In genomic region chr16:92445377-92445776, GRCm38 (mm10) we compare ENCODE assay signal across 8 mouse cellular contexts. TPM values are rescaled to one million over a fixed set of nuclear protein-coding genes. Genes with fewer than 3 reads are reported as not detected.
DNase-seq lines count a peak whose midpoint lies in the region; TF ChIP-seq lines count a peak whose summit lies in the region.

No protein-coding gene starts in this region.

- no peak overlapping the region for H3K9ac ChIP-seq in heart, adult 2 months (ENCODE audit: low read depth, low read length)

- DNase-seq in heart, adult 2 months = no peak
- DNase-seq in heart, postnatal 36 days = no peak
- DNase-seq in spleen, adult 2 months (ENCODE audit: low read depth in 1 of 2, low spot score in 2 of 2) = no peak
- DNase-seq in spleen, postnatal 36 days (ENCODE audit: low spot score in 2 of 2) = no peak
- peak; percentile 42 for DNase-seq in forelimb bud, embryonic 11.5 days (ENCODE audit: low read depth, low spot score)
- DNase-seq in skeletal muscle tissue, adult 2 months (ENCODE audit: low read depth, low spot score) = peak; percentile 36
- no peak for DNase-seq in gastrocnemius, adult 8-10 months (ENCODE audit: low spot score in 2 of 2)
- no peak for DNase-seq in cerebellum, postnatal 36 days

- no peaks in the 10 kb centered on the region for H3K36me3 ChIP-seq in heart, adult 2 months (ENCODE audit: control insufficient read depth, insufficient read depth, low read length)
- no peaks in the 10 kb centered on the region for H3K36me3 ChIP-seq in spleen, adult 2 months (ENCODE audit: control insufficient read depth, insufficient read depth, low read length)

- no peak overlapping the region for H3K4me3 ChIP-seq in heart, adult 2 months
- no peak overlapping the region for H3K4me3 ChIP-seq in spleen, adult 2 months (ENCODE audit: extremely low read depth, insufficient read depth, insufficient read length)

- no peak for TF ChIP-seq EP300 in heart, adult 2 months (IDR thresholded peaks at IDR 0.05; ENCODE audit: insufficient read depth, low read depth, low read length)

- TF ChIP-seq POLR2A in heart, adult 2 months (IDR thresholded peaks at IDR 0.05; ENCODE audit: insufficient read depth, low read depth, low read length) = no peak
- no peak for TF ChIP-seq POLR2A in spleen, adult 2 months (IDR thresholded peaks at IDR 0.05; ENCODE audit: low read depth, low read length)

- intact Hi-C loops in heart, adult 2 months (cut with DNase I) = loop anchor here (1.0 to 2.0 kb wide), 2 partner anchors 47 to 60 kb away; no protein-coding TSS in a partner anchor
- intact Hi-C loops in heart, postnatal 36 days (cut with DNase I) = loop anchor here (1.0 to 2.0 kb wide), 2 partner anchors 47 to 60 kb away; no protein-coding TSS in a partner anchor

- H3K79me2 ChIP-seq in heart, adult 2 months (replicated peaks; ENCODE audit: control insufficient read depth, insufficient read depth, low read length) = no peaks in the 10 kb centered on the region

- WGBS in heart, adult 2 months = 62% methylated on average over 10 of the region's 10 CpGs
- 64% methylated on average over 10 of the region's 10 CpGs for WGBS in spleen, adult 2 months

- peak; percentile 81 for TF ChIP-seq CTCF in heart, adult 2 months (IDR thresholded peaks at IDR 0.05)
- peak; percentile 26; the same call in 1 of the 2 replicates for TF ChIP-seq CTCF in spleen, adult 2 months (IDR thresholded peaks at IDR 0.05; ENCODE audit: extremely low read depth, insufficient read depth, insufficient read length, insufficient replicate concordance)

- H3K27me3 ChIP-seq in heart, adult 2 months (ENCODE audit: control insufficient read depth, insufficient read depth, low read length) = no peaks in the 10 kb centered on the region
- H3K27me3 ChIP-seq in spleen, adult 2 months (ENCODE audit: control insufficient read depth, insufficient read depth, low read length) = no peaks in the 10 kb centered on the region

- no peak overlapping the region for H3K27ac ChIP-seq in heart, adult 2 months
- no peak overlapping the region for H3K27ac ChIP-seq in spleen, adult 2 months (ENCODE audit: insufficient read depth, low read length)

- H3K4me1 ChIP-seq in heart, adult 2 months (ENCODE audit: control insufficient read depth, insufficient read depth, low read length) = peaks cover 16% of the 10 kb centered on the region
- peaks cover 3% of the 10 kb centered on the region; the same call in 1 of the 2 replicates for H3K4me1 ChIP-seq in spleen, adult 2 months (ENCODE audit: control insufficient read depth, insufficient read depth, insufficient read length)

RNA-seq across cellular contexts. Expression of gene Rcan1, which starts 25.3 kb away (rescaled TPM):
- 100 to 1,000 TPM in 1 of 2 experiments, 10 to 100 TPM in 1; 63.0 to 112 TPM for total RNA-seq in heart, adult 2 months (2021)
- 40.7 and 61.8 TPM in 2 replicates for polyA plus RNA-seq in heart, adult 2 months (2012; rRNA removed)
- 10 to 100 TPM; 50.8 to 99.4 TPM for total RNA-seq in heart, postnatal 36 days (2021)
- 6.4 and 8.7 TPM in 2 replicates for polyA plus RNA-seq in spleen, adult 2 months (2012; rRNA removed)
- 100 to 1,000 TPM in 1 of 4 experiments, 10 to 100 TPM in 3; 60.7 to 178 (median 77.4) TPM for total RNA-seq in gastrocnemius, adult 8-10 months (2022)

RNA-seq across cellular contexts. Expression of gene Clic6, which starts 40.2 kb away (rescaled TPM):
- under 1 TPM; 0.07 to 0.18 TPM for total RNA-seq in heart, adult 2 months (2021)
- 0.09 and 0.92 TPM in 2 replicates for polyA plus RNA-seq in heart, adult 2 months (2012; rRNA removed)
- under 1 TPM; 0.08 to 0.25 TPM for total RNA-seq in heart, postnatal 36 days (2021)
- polyA plus RNA-seq in spleen, adult 2 months (2012; rRNA removed) = 0.02 TPM in 2 replicates
- total RNA-seq in gastrocnemius, adult 8-10 months (2022) = under 1 TPM in 2 of 4 experiments, not detected in 2; 0.10 to 0.11 TPM

Comparison
In these comparisons a context has a peak if more than half of its experiments do, and no peak if none do; other contexts are left out.
1. DNase-seq: peak in forelimb bud, embryonic 11.5 days (single experiment) and skeletal muscle tissue, adult 2 months (single experiment); none in heart, adult 2 months (0 of 2), heart, postnatal 36 days (0 of 2), spleen, adult 2 months (0 of 2), spleen, postnatal 36 days (0 of 2), gastrocnemius, adult 8-10 months (0 of 2) and cerebellum, postnatal 36 days (0 of 2).